Comparison of ENCODE assay signal across 35 mouse cellular contexts in genomic region chr1:165828615-165829014, GRCm38 (mm10). TPM values are rescaled to one million over a fixed set of nuclear protein-coding genes. Genes with fewer than 3 reads are reported as not detected.
A peak's percentile ranks its signal among the peaks of the same experiment; 100 is the strongest.
DNase-seq lines count a peak whose midpoint lies in the region; ATAC-seq and TF ChIP-seq lines count a peak whose summit lies in the region.
"Had no signal": no experiment of that assay in that cellular context is flagged by ENCODE, and none has a peak within 500 bp of the region (broad histone marks: within the 10 kb centered on the region; RNA-seq: fewer than 3 reads in every experiment).

No protein-coding gene starts in this region.

- 28% methylated on average over 6 of the region's 6 CpGs for WGBS in thymus, adult 2 months

- H3K4me3 ChIP-seq in thymus, adult 2 months (ENCODE audit: control insufficient read depth, insufficient read depth, low read length): no peak overlapping the region
- H3K4me3 ChIP-seq: erythroblast, embryonic 14.5 days; heart, adult 2 months; heart, embryonic 12.5 days; hindbrain, embryonic 10.5 days; hindbrain, embryonic 15.5 days; intestine, embryonic 15.5 days; limb, embryonic 12.5 days; megakaryocyte, embryonic 14.5 days; midbrain, embryonic 12.5 days; myocyte; neural tube, embryonic 13.5 days; stomach, embryonic 15.5 days had no signal

- TF ChIP-seq CTCF in thymus, adult 2 months (IDR thresholded peaks at IDR 0.05; ENCODE audit: borderline replicate concordance, control insufficient read depth, extremely low read depth, insufficient read depth, low read length, poor library complexity): no peak

- H3K27ac ChIP-seq in thymus, adult 2 months (ENCODE audit: control insufficient read depth, insufficient read depth, low read length): peak overlapping the region; percentile 82
- H3K27ac ChIP-seq: heart, adult 2 months; hindbrain, embryonic 10.5 days; hindbrain, embryonic 15.5 days; intestine, embryonic 15.5 days; kidney, postnatal 0 days; limb, embryonic 12.5 days; midbrain, embryonic 12.5 days; neural tube, embryonic 13.5 days; stomach, embryonic 15.5 days had no signal

- ATAC-seq in CD4-positive, CD25-positive, alpha-beta regulatory T cell, adult 4 months: peak; percentile 49
- ATAC-seq in common myeloid progenitor, adult 5-6 weeks (replicated peaks; ENCODE audit: low read depth, poor library complexity, severe bottlenecking): peak; percentile 42; the same call in 1 of the 2 replicates
- ATAC-seq: forebrain, embryonic 16.5 days; intestine, embryonic 15.5 days; liver, postnatal 0 days had no signal

- peaks cover 59% of the 10 kb centered on the region for H3K4me1 ChIP-seq in thymus, adult 2 months (replicated peaks; ENCODE audit: control insufficient read depth, insufficient read depth, low read length)
- H3K4me1 ChIP-seq: heart, embryonic 12.5 days; intestine, embryonic 15.5 days; stomach, embryonic 15.5 days had no signal

- TF ChIP-seq POLR2A in thymus, adult 2 months (IDR thresholded peaks at IDR 0.05; ENCODE audit: control insufficient read depth, extremely low read depth, insufficient read depth, low read length, poor library complexity): no peak

- DNase-seq in thymus, adult 2 months: no peak
- no peak for DNase-seq in thymus, postnatal 25 days
- DNase-seq in urinary bladder, adult 18-20 months (ENCODE audit: low spot score in 2 of 2): no peak
- DNase-seq in ovary, adult 18-20 months (ENCODE audit: low spot score): no peak
- DNase-seq in layer of hippocampus, postnatal 10 days (ENCODE audit: low spot score in 2 of 2): no peak
- DNase-seq: adrenal gland, adult 2 months; adrenal gland, postnatal 36 days; cerebellum, adult 18-20 months; cerebellum, postnatal 10 days; heart, adult 2 months; heart, postnatal 10 days; kidney, adult 2 months; layer of hippocampus, adult 9-11 months; liver, postnatal 0 days; lung, postnatal 36 days; retina, postnatal 1 day; right cerebral cortex, postnatal 14 days had no signal

- H3K27me3 ChIP-seq in thymus, adult 2 months (ENCODE audit: control insufficient read depth, insufficient read depth, low read length): no peaks in the 10 kb centered on the region
- H3K27me3 ChIP-seq: hindbrain, embryonic 15.5 days; intestine, embryonic 15.5 days; midbrain, embryonic 12.5 days; stomach, embryonic 15.5 days had no signal

- peaks cover 12% of the 10 kb centered on the region for H3K36me3 ChIP-seq in thymus, adult 2 months (ENCODE audit: control insufficient read depth, insufficient read depth, low read length)
- H3K36me3 ChIP-seq: heart, embryonic 12.5 days; hindbrain, embryonic 10.5 days; hindbrain, embryonic 15.5 days; intestine, embryonic 15.5 days; limb, embryonic 12.5 days; midbrain, embryonic 12.5 days; neural tube, embryonic 13.5 days; stomach, embryonic 15.5 days had no signal

RNA-seq across cellular contexts. Expression of gene Cd247, which starts 40.1 kb away (rescaled TPM):
- polyA plus RNA-seq in thymus, adult 2 months (2012; rRNA removed): 559 and 663 TPM in 2 replicates
- polyA plus RNA-seq in CD4-positive, CD25-positive, alpha-beta regulatory T cell, adult 4 months (2017; shearing (Covaris generic)): 100 to 1,000 TPM; 443 to 540 TPM
- total RNA-seq in common myeloid progenitor, adult 5-6 weeks (2017): 1.2 and 1.9 TPM in 2 replicates
- total RNA-seq in layer of hippocampus, postnatal 10 days (2021): under 1 TPM; 0.20 to 0.25 TPM
- total RNA-seq: left cerebral cortex, adult 18-20 months; left cerebral cortex, postnatal 25 days; midbrain, postnatal 0 days had no signal
- polyA plus RNA-seq: myocyte had no signal
